8 mouse cellular contexts compared by ENCODE assay signal in genomic region chr9:114779984-114780745, GRCm38 (mm10). TPM values are rescaled to one million over a fixed set of nuclear protein-coding genes. Genes with fewer than 3 reads are reported as not detected.
DNase-seq lines count a peak whose midpoint lies in the region; ATAC-seq and TF ChIP-seq lines count a peak whose summit lies in the region.

No protein-coding gene starts in this region.

- TF ChIP-seq EP300 in ES-Bruce4 (IDR thresholded peaks at IDR 0.05; ENCODE audit: insufficient read depth, low read depth, low read length) = no peak

- TF ChIP-seq CTCF in ES-Bruce4 (IDR thresholded peaks at IDR 0.05; ENCODE audit: low read depth, low read length) = no peak
- no peak for TF ChIP-seq CTCF in small intestine, adult 2 months (IDR thresholded peaks at IDR 0.05; ENCODE audit: extremely low read depth, insufficient read length, insufficient replicate concordance, low read depth, low read length)

- H3K9ac ChIP-seq in ES-Bruce4 (ENCODE audit: low read depth, poor library complexity, severe bottlenecking) = peak overlapping the region; percentile 88
- peak overlapping the region; percentile 73; the same call in 1 of the 2 replicates for H3K9ac ChIP-seq in forebrain, embryonic 13.5 days
- H3K9ac ChIP-seq in limb, embryonic 14.5 days (ENCODE audit: low read depth, low read length, severe bottlenecking) = peak overlapping the region; percentile 79

- no peaks in the 10 kb centered on the region for H3K4me1 ChIP-seq in ES-Bruce4 (ENCODE audit: control insufficient read depth, insufficient read depth, low read length)
- peaks cover 23% of the 10 kb centered on the region for H3K4me1 ChIP-seq in forebrain, embryonic 13.5 days
- H3K4me1 ChIP-seq in limb, embryonic 14.5 days (ENCODE audit: control insufficient read depth, insufficient read depth, low read length) = peaks cover 12% of the 10 kb centered on the region; the same call in 1 of the 2 replicates
- H3K4me1 ChIP-seq in small intestine, adult 2 months (ENCODE audit: control insufficient read depth, insufficient read depth, insufficient read length, low read length) = peaks cover 10% of the 10 kb centered on the region

- 32% methylated on average over 23 of the region's 23 CpGs for WGBS in forebrain, embryonic 13.5 days
- 24% methylated on average over 23 of the region's 23 CpGs for WGBS in limb, embryonic 14.5 days
- WGBS in small intestine, adult 2 months = 66% methylated on average over 23 of the region's 23 CpGs

- ATAC-seq in forebrain, embryonic 13.5 days = peak; percentile 19
- ATAC-seq in limb, embryonic 14.5 days (ENCODE audit: low FRiP score, low read depth) = no peak
- ATAC-seq in granulocyte monocyte progenitor cell, adult 5-6 weeks (replicated peaks; ENCODE audit: poor library complexity, severe bottlenecking) = no peak

- peak overlapping the region; percentile 77 for H3K4me3 ChIP-seq in ES-Bruce4 (ENCODE audit: low read depth, low read length)
- peak overlapping the region; percentile 57 for H3K4me3 ChIP-seq in forebrain, embryonic 13.5 days
- peak overlapping the region; percentile 65 for H3K4me3 ChIP-seq in limb, embryonic 14.5 days (replicated peaks; ENCODE audit: low read length)
- peak overlapping the region; percentile 76 for H3K4me3 ChIP-seq in small intestine, adult 2 months (ENCODE audit: low read depth, low read length)

- H3K4me2 ChIP-seq in forebrain, embryonic 13.5 days = peak overlapping the region; percentile 96
- peak overlapping the region; percentile 85 for H3K4me2 ChIP-seq in limb, embryonic 14.5 days (replicated peaks; ENCODE audit: low read depth, low read length, severe bottlenecking)

- DNase-seq in 416B (ENCODE audit: low read depth) = peak; percentile 83
- no peak for DNase-seq in limb, embryonic 14.5 days (ENCODE audit: low spot score)
- DNase-seq in natural killer cell, adult 2 months (ENCODE audit: low spot score in 2 of 2) = no peak
- DNase-seq in right cerebral cortex, postnatal 4 days = no peak

- 0 out of 2 replicates have a peak overlapping the region, but pooled peaks have one; percentile 20 for H3K27ac ChIP-seq in ES-Bruce4 (ENCODE audit: insufficient read depth, low read length)
- no peak overlapping the region for H3K27ac ChIP-seq in forebrain, embryonic 13.5 days
- H3K27ac ChIP-seq in limb, embryonic 14.5 days (replicated peaks; ENCODE audit: low read depth, low read length) = peak overlapping the region; percentile 84; the same call in 1 of the 2 replicates
- no peak overlapping the region for H3K27ac ChIP-seq in small intestine, adult 2 months (ENCODE audit: insufficient read depth, low read depth, low read length)

- no peaks in the 10 kb centered on the region for H3K27me3 ChIP-seq in ES-Bruce4 (ENCODE audit: control insufficient read depth, insufficient read depth, low read length, poor library complexity, severe bottlenecking)
- peaks cover 7% of the 10 kb centered on the region; the same call in 1 of the 2 replicates for H3K27me3 ChIP-seq in forebrain, embryonic 13.5 days
- H3K27me3 ChIP-seq in limb, embryonic 14.5 days (ENCODE audit: control insufficient read depth, insufficient read depth, low read length) = no peaks in the 10 kb centered on the region
- no peaks in the 10 kb centered on the region for H3K27me3 ChIP-seq in small intestine, adult 2 months (ENCODE audit: control insufficient read depth, insufficient read depth, low read length)

- TF ChIP-seq POLR2A in ES-Bruce4 (IDR thresholded peaks at IDR 0.05; ENCODE audit: insufficient read depth, low read length) = no peak
- no peak for TF ChIP-seq POLR2A in limb, embryonic 14.5 days (IDR thresholded peaks at IDR 0.05; ENCODE audit: borderline replicate concordance, extremely low read depth, insufficient read depth, insufficient read length)
- TF ChIP-seq POLR2A in small intestine, adult 2 months (IDR thresholded peaks at IDR 0.05; ENCODE audit: low read depth, low read length) = no peak

- H3K9me3 ChIP-seq in ES-Bruce4 (replicated peaks; ENCODE audit: control insufficient read depth, insufficient read depth, low read length, poor library complexity, severe bottlenecking) = no peaks in the 10 kb centered on the region
- H3K9me3 ChIP-seq in forebrain, embryonic 13.5 days (replicated peaks) = no peaks in the 10 kb centered on the region
- no peaks in the 10 kb centered on the region for H3K9me3 ChIP-seq in limb, embryonic 14.5 days (ENCODE audit: control insufficient read depth, low read length)

- no peaks in the 10 kb centered on the region for H3K36me3 ChIP-seq in ES-Bruce4 (ENCODE audit: control insufficient read depth, insufficient read depth, low read length, poor library complexity, severe bottlenecking)
- no peaks in the 10 kb centered on the region for H3K36me3 ChIP-seq in forebrain, embryonic 13.5 days (ENCODE audit: poor library complexity, severe bottlenecking)
- H3K36me3 ChIP-seq in limb, embryonic 14.5 days (ENCODE audit: control insufficient read depth, insufficient read depth, low read length) = no peaks in the 10 kb centered on the region
- H3K36me3 ChIP-seq in small intestine, adult 2 months (ENCODE audit: control insufficient read depth, insufficient read depth, low read length) = no peaks in the 10 kb centered on the region

RNA-seq across cellular contexts. Expression of gene Cmtm7, which starts 1.5 kb away (rescaled TPM):
- polyA plus RNA-seq in ES-Bruce4 (2011; ENCODE audit: insufficient read depth, insufficient read length, low read depth, missing spikeins) = 60.6 and 63.7 TPM in 2 replicates
- polyA plus RNA-seq in forebrain, embryonic 13.5 days (2015; fragmentation: Nextera tagmentation; extraction: Ambion mirVana) = 25.7 and 28.5 TPM in 2 replicates
- 118 and 165 TPM in 2 replicates for polyA plus RNA-seq in limb, embryonic 14.5 days (2012; rRNA removed)
- 126 and 127 TPM in 2 replicates for polyA plus RNA-seq in limb, embryonic 14.5 days (2014; fragmentation: Nextera tagmentation; extraction: Ambion mirVana)
- 70.4 and 97.3 TPM in 2 replicates for polyA plus RNA-seq in small intestine, adult 2 months (2012; rRNA removed)
- 966 and 1,044 TPM in 2 replicates for total RNA-seq in granulocyte monocyte progenitor cell, adult 5-6 weeks (2014; fragmentation: Nextera tagmentation)
- 864 and 928 TPM in 2 replicates for total RNA-seq in granulocyte monocyte progenitor cell, adult 5-6 weeks (2017)

RNA-seq across cellular contexts. Expression of gene Cmtm6, which starts 49.2 kb away (rescaled TPM):
- polyA plus RNA-seq in ES-Bruce4 (2011; ENCODE audit: insufficient read depth, insufficient read length, low read depth, missing spikeins) = 47.4 and 49.3 TPM in 2 replicates
- 23.3 and 23.6 TPM in 2 replicates for polyA plus RNA-seq in forebrain, embryonic 13.5 days (2015; fragmentation: Nextera tagmentation; extraction: Ambion mirVana)
- polyA plus RNA-seq in limb, embryonic 14.5 days (2012; rRNA removed) = 21.9 and 23.4 TPM in 2 replicates
- polyA plus RNA-seq in limb, embryonic 14.5 days (2014; fragmentation: Nextera tagmentation; extraction: Ambion mirVana) = 40.5 and 41.0 TPM in 2 replicates
- 26.6 and 46.1 TPM in 2 replicates for polyA plus RNA-seq in small intestine, adult 2 months (2012; rRNA removed)
- 26.2 and 30.5 TPM in 2 replicates for total RNA-seq in granulocyte monocyte progenitor cell, adult 5-6 weeks (2014; fragmentation: Nextera tagmentation)
- total RNA-seq in granulocyte monocyte progenitor cell, adult 5-6 weeks (2017) = 46.7 and 50.0 TPM in 2 replicates

Comparison
In these comparisons a context has a peak if more than half of its experiments do, and no peak if none do; other contexts are left out.
1. H3K27ac ChIP-seq: peak in ES-Bruce4 (single experiment) and limb, embryonic 14.5 days (single experiment); none in forebrain, embryonic 13.5 days (single experiment) and small intestine, adult 2 months (single experiment).
2. Peak in every context shown above with its lines, with median percentiles within 50 percentile points of each other: H3K4me3 ChIP-seq and H3K9ac ChIP-seq.